Mouse (Mus musculus) bone marrow macrophage, adult 2 months (primary cell): ENCODE measurements around the gene Pde3b.

Experiments used
- CTCF ChIP-seq: IDR thresholded peaks from 2 replicates; pipeline ENCODE4 v1.5.1; 2012; ENCODE audit warnings: low read depth, mild to moderate bottlenecking, low read length, moderate library complexity
- POLR2A ChIP-seq: IDR thresholded peaks from 2 replicates; pipeline ENCODE4 v1.6.1; 2012; ENCODE audit warnings: mild to moderate bottlenecking, low read depth, low read length, borderline replicate concordance

GRCm38 (mm10) chr7:114480196-114480989 is 65.3 kb downstream of the Pde3b start:
- no peak for TF ChIP-seq CTCF
- TF ChIP-seq POLR2A: no peak
